Mouse (Mus musculus) embryonic facial prominence, embryonic 10.5 days (tissue): ENCODE measurements at regions not wholly inside any gene's neighbourhood (a gene's known extent, or its start where the extent isn't known, plus 50 kb on each side); places are given as distances from the start of the nearest gene placed in this dataset.
A peak's percentile ranks its signal among the peaks of the same experiment; 100 is the strongest.

Experiments
- DNase-seq: peaks from one replicate; pipeline ENCODE4 v3.0.0-alpha.2; 2017; ENCODE audit warnings: low spot score
- H3K27ac ChIP-seq: fragments of 300-500 bp; sonication (generic); replicated peaks from 2 replicates; pipeline ENCODE4 v1.5.1; 2016; ENCODE audit warnings: mild to moderate bottlenecking
- H3K27me3 ChIP-seq: fragments of 300-500 bp; sonication (generic); replicated peaks from 2 replicates; pipeline ENCODE4 v1.6.1; 2016; ENCODE audit warnings: low read depth, mild to moderate bottlenecking; ENCODE audit not compliant: poor library complexity, severe bottlenecking
- H3K36me3 ChIP-seq: fragments of 300-500 bp; sonication (generic); replicated peaks from 2 replicates; pipeline ENCODE4 v1.6.1; 2016; ENCODE audit warnings: mild to moderate bottlenecking, moderate library complexity
- H3K4me1 ChIP-seq: fragments of 300-500 bp; sonication (generic); 2 replicates; pipeline ENCODE4 v1.6.1; 2016
- H3K4me3 ChIP-seq: fragments of 300-500 bp; sonication (generic); 2 replicates; pipeline ENCODE4 v1.5.1; 2016; ENCODE audit warnings: mild to moderate bottlenecking, moderate library complexity
- H3K9me3 ChIP-seq: fragments of 300-500 bp; sonication (generic); 2 replicates; pipeline ENCODE4 v1.6.1; 2016; ENCODE audit warnings: mild to moderate bottlenecking
- WGBS: fragments of 180-500 bp; shearing (Covaris S2); methylation state at CpG from one replicate; pipeline ENCODE4 v1.1.7; 2016; 5-methylcytosine and 5-hydroxymethylcytosine counted together

GRCm38 (mm10) chr13:28455016-28455415, 197.7 kb downstream of the Gm11361 start:
- no peaks in the 10 kb centered on the region for H3K27me3 ChIP-seq
- H3K27ac ChIP-seq = no peak overlapping the region
- no peak overlapping the region for H3K4me3 ChIP-seq
- no peaks in the 10 kb centered on the region for H3K36me3 ChIP-seq
- WGBS = 90% methylated on average over 10 of the region's 10 CpGs
- DNase-seq = no peak
- H3K4me1 ChIP-seq = no peaks in the 10 kb centered on the region
- no peaks in the 10 kb centered on the region for H3K9me3 ChIP-seq

GRCm38 (mm10) chr13:28450699-28451445, 193.5 kb downstream of the Gm11361 start:
- Histone ChIP-seq H3K27ac (no peak overlapping the region), H3K4me1 (no peaks in the 10 kb centered on the region), H3K27me3 (no peaks in the 10 kb centered on the region), H3K4me3 (no peak overlapping the region), H3K9me3 (no peaks in the 10 kb centered on the region), H3K36me3 (no peaks in the 10 kb centered on the region)
- WGBS = 74% methylated on average over 14 of the region's 14 CpGs
- no peak for DNase-seq

- Histone ChIP-seq H3K4me1 (no peaks in the 10 kb centered on the region), H3K27me3 (no peaks in the 10 kb centered on the region), H3K4me3 (no peak overlapping the region), H3K9me3 (no peaks in the 10 kb centered on the region), H3K27ac (no peak overlapping the region), H3K36me3 (no peaks in the 10 kb centered on the region)
- no peak for DNase-seq
- WGBS = 86% methylated on average over 1 of the region's 1 CpGs
Observed at GRCm38 (mm10) chr13:28449026-28449425, 191.7 kb downstream of the Gm11361 start.

- Histone ChIP-seq H3K27me3 (no peaks in the 10 kb centered on the region), H3K4me3 (no peak overlapping the region), H3K9me3 (peaks cover 8% of the 10 kb centered on the region; the same call in 1 of the 2 replicates), H3K36me3 (no peaks in the 10 kb centered on the region), H3K27ac (no peak overlapping the region), H3K4me1 (no peaks in the 10 kb centered on the region)
- DNase-seq = no peak
Observed at GRCm38 (mm10) chr13:28442250-28442649, 184.9 kb downstream of the Gm11361 start.

GRCm38 (mm10) chr13:28433445-28433844, 176.1 kb downstream of the Gm11361 start:
- Histone ChIP-seq H3K4me1 (no peaks in the 10 kb centered on the region), H3K27ac (no peak overlapping the region), H3K27me3 (no peaks in the 10 kb centered on the region), H3K4me3 (no peak overlapping the region), H3K9me3 (no peaks in the 10 kb centered on the region), H3K36me3 (no peaks in the 10 kb centered on the region)
- WGBS = 76% methylated on average over 2 of the region's 2 CpGs
- DNase-seq = no peak

GRCm38 (mm10) chr13:28432017-28432416, 174.7 kb downstream of the Gm11361 start:
- no peaks in the 10 kb centered on the region for H3K4me1 ChIP-seq
- WGBS = 82% methylated on average over 2 of the region's 2 CpGs
- H3K36me3 ChIP-seq = no peaks in the 10 kb centered on the region
- H3K9me3 ChIP-seq = no peaks in the 10 kb centered on the region
- no peak overlapping the region for H3K27ac ChIP-seq
- no peak overlapping the region for H3K4me3 ChIP-seq
- no peak for DNase-seq
- H3K27me3 ChIP-seq = no peaks in the 10 kb centered on the region

- Histone ChIP-seq H3K4me3 (no peak overlapping the region), H3K27me3 (no peaks in the 10 kb centered on the region), H3K9me3 (no peaks in the 10 kb centered on the region), H3K36me3 (no peaks in the 10 kb centered on the region), H3K4me1 (peaks cover 14% of the 10 kb centered on the region), H3K27ac (no peak overlapping the region)
- no peak for DNase-seq
- 74% methylated on average over 4 of the region's 4 CpGs for WGBS
Observed at GRCm38 (mm10) chr13:28426085-28426484, 168.8 kb downstream of the Gm11361 start.

- no peaks in the 10 kb centered on the region for H3K9me3 ChIP-seq
- H3K27me3 ChIP-seq = no peaks in the 10 kb centered on the region
- H3K4me3 ChIP-seq = no peak overlapping the region
- peak overlapping the region; percentile 48; the same call in 1 of the 2 replicates for H3K27ac ChIP-seq
- 81% methylated on average over 3 of the region's 3 CpGs for WGBS
- DNase-seq = no peak
- H3K36me3 ChIP-seq = no peaks in the 10 kb centered on the region
- peaks cover 19% of the 10 kb centered on the region for H3K4me1 ChIP-seq
Observed at GRCm38 (mm10) chr13:28425116-28425515, 167.8 kb downstream of the Gm11361 start.

- DNase-seq = no peak
- Histone ChIP-seq H3K27me3 (no peaks in the 10 kb centered on the region), H3K4me3 (no peak overlapping the region), H3K27ac (peak overlapping the region; percentile 48; the same call in 1 of the 2 replicates), H3K36me3 (no peaks in the 10 kb centered on the region), H3K4me1 (peaks cover 23% of the 10 kb centered on the region), H3K9me3 (no peaks in the 10 kb centered on the region)
- 36% methylated on average over 8 of the region's 8 CpGs for WGBS
Observed at GRCm38 (mm10) chr13:28424446-28425059, 167.2 kb downstream of the Gm11361 start.

GRCm38 (mm10) chr13:28421309-28421708, 164.0 kb downstream of the Gm11361 start:
- Histone ChIP-seq H3K27ac (no peak overlapping the region), H3K27me3 (no peaks in the 10 kb centered on the region), H3K4me3 (no peak overlapping the region), H3K9me3 (no peaks in the 10 kb centered on the region), H3K36me3 (no peaks in the 10 kb centered on the region), H3K4me1 (peaks cover 56% of the 10 kb centered on the region)
- WGBS = 80% methylated on average over 3 of the region's 3 CpGs
- no peak for DNase-seq

- Histone ChIP-seq H3K27me3 (no peaks in the 10 kb centered on the region), H3K4me1 (peaks cover 62% of the 10 kb centered on the region), H3K9me3 (no peaks in the 10 kb centered on the region), H3K4me3 (no peak overlapping the region), H3K36me3 (no peaks in the 10 kb centered on the region), H3K27ac (no peak overlapping the region)
- 83% methylated on average over 3 of the region's 3 CpGs for WGBS
- DNase-seq = no peak
Observed at GRCm38 (mm10) chr13:28420636-28421035, 163.3 kb downstream of the Gm11361 start.

- Histone ChIP-seq H3K4me1 (peaks cover 65% of the 10 kb centered on the region), H3K9me3 (no peaks in the 10 kb centered on the region), H3K27ac (peak overlapping the region; percentile 75), H3K27me3 (no peaks in the 10 kb centered on the region), H3K36me3 (no peaks in the 10 kb centered on the region), H3K4me3 (no peak overlapping the region)
- DNase-seq = peak; percentile 14
- 72% methylated on average over 16 of the region's 16 CpGs for WGBS
Observed at GRCm38 (mm10) chr13:28419950-28420381, 162.6 kb downstream of the Gm11361 start.
